13 mouse cellular contexts compared by ENCODE assay signal in the genomic region with DNA sequence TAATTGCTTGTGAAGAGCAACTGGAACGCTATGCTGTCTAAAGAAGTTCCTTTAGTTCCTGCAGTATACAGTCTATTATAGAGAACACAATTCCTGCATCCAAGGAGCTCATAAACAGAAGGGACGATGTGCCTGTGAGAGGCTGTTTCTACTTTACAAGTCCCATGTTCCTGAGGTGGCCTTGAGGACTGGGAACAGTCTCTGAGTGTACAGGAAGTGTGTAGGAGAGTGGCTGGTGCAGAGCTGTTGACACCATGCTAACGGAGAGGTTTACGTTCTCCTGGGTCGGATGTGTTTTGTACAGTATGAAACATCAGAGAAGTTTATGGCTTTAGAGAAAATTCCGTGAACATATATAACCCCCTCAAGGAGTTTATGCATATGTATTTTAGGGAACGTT. TPM values are rescaled to one million over a fixed set of nuclear protein-coding genes. Genes with fewer than 3 reads are reported as not detected.
DNase-seq lines count a peak whose midpoint lies in the region; ATAC-seq and TF ChIP-seq lines count a peak whose summit lies in the region.
"Had no signal": no experiment of that assay in that cellular context is flagged by ENCODE, and none has a peak within 500 bp of the region (broad histone marks: within the 10 kb centered on the region; RNA-seq: fewer than 3 reads in every experiment).

No protein-coding gene starts in this region.

- TF ChIP-seq RAD21 in CH12.LX (IDR thresholded peaks at IDR 0.05; ENCODE audit: low read depth, low read length), result no peak

- dilution Hi-C loops in CH12.LX (cut with MboI; ENCODE audit: extremely low pct_ligation_motif_present, extremely low pct_unique_long_range_greater_than_20kb, low sequenced_read_pairs), result no loop called here

- H3K9ac ChIP-seq in heart, embryonic 11.5 days (ENCODE audit: low read depth, low read length), result no peak overlapping the region
- H3K9ac ChIP-seq in heart, embryonic 12.5 days, result no peak overlapping the region
- H3K9ac ChIP-seq in CH12.LX (ENCODE audit: insufficient read depth, low read depth), result peak overlapping the region; percentile 54
- H3K9ac ChIP-seq: kidney, embryonic 15.5 days had no signal

- peaks cover 21% of the 10 kb centered on the region for H3K4me1 ChIP-seq in heart, embryonic 11.5 days (ENCODE audit: control insufficient read depth, insufficient read depth, low read length)
- peaks cover 26% of the 10 kb centered on the region for H3K4me1 ChIP-seq in heart, embryonic 12.5 days (replicated peaks)
- H3K4me1 ChIP-seq in CH12.LX (ENCODE audit: control insufficient read depth in 1 of 2, insufficient read depth in 2 of 2), result peaks cover 20 to 69% of the 10 kb centered on the region in 2 experiments
- H3K4me1 ChIP-seq: kidney, embryonic 15.5 days had no signal

- H3K79me2 ChIP-seq in CH12.LX (replicated peaks; ENCODE audit: control insufficient read depth, extremely low read depth, insufficient read depth, poor library complexity, severe bottlenecking), result peaks cover 43% of the 10 kb centered on the region

- H3K4me3 ChIP-seq in heart, embryonic 11.5 days (ENCODE audit: low read depth, low read length), result no peak overlapping the region
- H3K4me3 ChIP-seq in heart, embryonic 12.5 days, result no peak overlapping the region
- peak overlapping the region in 2 of 3 experiments; percentile 1 to 34 for H3K4me3 ChIP-seq in CH12.LX (replicated peaks in 1 of 3; ENCODE audit: low read depth in 2 of 3, low read length in 2 of 3, poor library complexity in 1 of 3)
- H3K4me3 ChIP-seq: heart, adult 2 months; kidney, embryonic 15.5 days had no signal

- in situ Hi-C loops in CH12.LX (cut with MboI; ENCODE audit: low pct_ligation_motif_present, low pct_unique_long_range_greater_than_20kb, low sequenced_read_pairs), result no loop called here

- H3K36me3 ChIP-seq in heart, embryonic 11.5 days (ENCODE audit: control insufficient read depth, insufficient read depth, low read length), result no peaks in the 10 kb centered on the region; the same call in 1 of the 2 replicates
- H3K36me3 ChIP-seq in heart, embryonic 12.5 days, result peaks cover 9% of the 10 kb centered on the region; the same call in 1 of the 2 replicates
- H3K36me3 ChIP-seq in CH12.LX (replicated peaks in 1 of 2; ENCODE audit: control insufficient read depth in 1 of 2, insufficient read depth in 1 of 2, low read length in 1 of 2), result peaks cover 0 to 44% of the 10 kb centered on the region in 2 experiments

- H3K9me3 ChIP-seq in heart, embryonic 11.5 days (replicated peaks; ENCODE audit: control insufficient read depth, low read length), result no peaks in the 10 kb centered on the region
- no peaks in the 10 kb centered on the region for H3K9me3 ChIP-seq in heart, embryonic 12.5 days (replicated peaks)
- H3K9me3 ChIP-seq in CH12.LX (replicated peaks; ENCODE audit: low read length), result peaks cover 6% of the 10 kb centered on the region
- H3K9me3 ChIP-seq: kidney, embryonic 15.5 days had no signal

- TF ChIP-seq POLR2A in CH12.LX (IDR thresholded peaks at IDR 0.05; ENCODE audit: low read depth, low read length), result no peak

- 79% methylated on average over 7 of the region's 7 CpGs for WGBS in heart, embryonic 11.5 days (ENCODE audit: insufficient replicate concordance)
- 79% methylated on average over 7 of the region's 7 CpGs for WGBS in heart, embryonic 12.5 days

- TF ChIP-seq EP300 in CH12.LX (IDR thresholded peaks at IDR 0.05; ENCODE audit: low read length), result no peak

- DNase-seq in CH12.LX (ENCODE audit: extremely low read depth), result no peak
- DNase-seq in urinary bladder, postnatal 36 days (ENCODE audit: low spot score in 2 of 2), result no peak
- DNase-seq in frontal cortex, postnatal 14 days (ENCODE audit: low spot score in 2 of 2), result no peak
- DNase-seq: cerebellum, adult 2 months; right cerebral cortex, adult 18-20 months; thymus, postnatal 36 days had no signal

- no peaks in the 10 kb centered on the region for H3K27me3 ChIP-seq in heart, embryonic 11.5 days (ENCODE audit: control insufficient read depth, insufficient read depth, low read length)
- no peaks in the 10 kb centered on the region for H3K27me3 ChIP-seq in heart, embryonic 12.5 days (replicated peaks)
- no peaks in the 10 kb centered on the region for H3K27me3 ChIP-seq in CH12.LX (replicated peaks)
- H3K27me3 ChIP-seq: kidney, embryonic 15.5 days had no signal

- no peak for TF ChIP-seq CTCF in CH12.LX (conservative IDR thresholded peaks at IDR 0.05 in 1 of 2, IDR thresholded peaks at IDR 0.05 in 1 of 2; ENCODE audit: low read depth in 2 of 2, low read length in 2 of 2)

- no peak for ATAC-seq in heart, embryonic 11.5 days (replicated peaks; ENCODE audit: insufficient number of reproducible peaks, low FRiP score, low TSS enrichment)
- ATAC-seq in heart, embryonic 12.5 days (ENCODE audit: insufficient number of reproducible peaks, low FRiP score), result no peak
- peak; percentile 13; the same call in 1 of the 2 replicates for ATAC-seq in granulocyte monocyte progenitor cell, adult 5-6 weeks (replicated peaks; ENCODE audit: poor library complexity, severe bottlenecking)
- peak; percentile 9; the same call in 1 of the 2 replicates for ATAC-seq in megakaryocyte, adult 5-6 weeks (ENCODE audit: poor library complexity, severe bottlenecking)
- ATAC-seq: hindbrain, postnatal 0 days had no signal

- peak overlapping the region; percentile 50; the same call in 1 of the 2 replicates for H3K27ac ChIP-seq in heart, embryonic 11.5 days (ENCODE audit: low read depth, low read length)
- no peak overlapping the region for H3K27ac ChIP-seq in heart, embryonic 12.5 days (ENCODE audit: poor library complexity, severe bottlenecking)
- H3K27ac ChIP-seq in CH12.LX (ENCODE audit: insufficient read depth, low read depth), result peak overlapping the region; percentile 95
- H3K27ac ChIP-seq: heart, adult 2 months; hindbrain, postnatal 0 days; kidney, embryonic 15.5 days had no signal

- no peak overlapping the region for H3K4me2 ChIP-seq in heart, embryonic 11.5 days
- no peak overlapping the region for H3K4me2 ChIP-seq in heart, embryonic 12.5 days
- H3K4me2 ChIP-seq in CH12.LX (ENCODE audit: insufficient read depth, low read depth, poor library complexity, severe bottlenecking), result peak overlapping the region; percentile 74
- H3K4me2 ChIP-seq: kidney, embryonic 15.5 days had no signal

TF ChIP-seq in CH12.LX, 34 proteins besides CTCF, POLR2A, EP300 and RAD21:
- no peak for TF ChIP-seq MAZ (IDR thresholded peaks at IDR 0.05; ENCODE audit: low read depth, low read length)

RNA-seq across cellular contexts. Expression of a gene that starts 20.8 kb away (rescaled TPM):
- 49.8 and 52.4 TPM in 2 replicates for polyA plus RNA-seq in heart, embryonic 11.5 days (2014; fragmentation: Nextera tagmentation; extraction: Ambion mirVana)
- polyA plus RNA-seq in heart, embryonic 12.5 days (2016; fragmentation: Nextera tagmentation; extraction: Ambion mirVana), result 46.8 and 47.0 TPM in 2 replicates
- 51.2 and 55.2 TPM in 2 replicates for total RNA-seq in CH12.LX (2012; rRNA removed)
- 124 and 138 TPM in 2 replicates for total RNA-seq in CH12.LX (2014; rRNA removed)
- polyA plus RNA-seq in CH12.LX (2012; ENCODE audit: insufficient read length, low read depth), result 69.1 and 70.4 TPM in 2 replicates
- total RNA-seq in granulocyte monocyte progenitor cell, adult 5-6 weeks (2014; fragmentation: Nextera tagmentation), result 97.1 and 98.6 TPM in 2 replicates
- total RNA-seq in granulocyte monocyte progenitor cell, adult 5-6 weeks (2017), result 205 and 212 TPM in 2 replicates
- 133 and 142 TPM in 2 replicates for total RNA-seq in megakaryocyte, adult 5-6 weeks (2015)
- 184 and 208 TPM in 2 replicates for total RNA-seq in megakaryocyte, adult 5-6 weeks (2017)

Comparison
In these comparisons a context has a peak if more than half of its experiments do, and no peak if none do; other contexts are left out.
1. ATAC-seq: peak in granulocyte monocyte progenitor cell, adult 5-6 weeks (single experiment) and megakaryocyte, adult 5-6 weeks (single experiment); none in heart, embryonic 11.5 days (single experiment) and heart, embryonic 12.5 days (single experiment).
2. H3K4me3 ChIP-seq: peak in CH12.LX (2 of 3); none in heart, embryonic 11.5 days (single experiment) and heart, embryonic 12.5 days (single experiment).